Mouse (Mus musculus) bone marrow macrophage, adult 2 months (primary cell): Measurements from ENCODE around the gene Ankdd1a.

Experiments used
- CTCF ChIP-seq: IDR thresholded peaks from 2 replicates; pipeline ENCODE4 v1.5.1; 2012; ENCODE audit warnings: low read depth, mild to moderate bottlenecking, low read length, moderate library complexity
- POLR2A ChIP-seq: IDR thresholded peaks from 2 replicates; pipeline ENCODE4 v1.6.1; 2012; ENCODE audit warnings: mild to moderate bottlenecking, low read depth, low read length, borderline replicate concordance

DNA sequence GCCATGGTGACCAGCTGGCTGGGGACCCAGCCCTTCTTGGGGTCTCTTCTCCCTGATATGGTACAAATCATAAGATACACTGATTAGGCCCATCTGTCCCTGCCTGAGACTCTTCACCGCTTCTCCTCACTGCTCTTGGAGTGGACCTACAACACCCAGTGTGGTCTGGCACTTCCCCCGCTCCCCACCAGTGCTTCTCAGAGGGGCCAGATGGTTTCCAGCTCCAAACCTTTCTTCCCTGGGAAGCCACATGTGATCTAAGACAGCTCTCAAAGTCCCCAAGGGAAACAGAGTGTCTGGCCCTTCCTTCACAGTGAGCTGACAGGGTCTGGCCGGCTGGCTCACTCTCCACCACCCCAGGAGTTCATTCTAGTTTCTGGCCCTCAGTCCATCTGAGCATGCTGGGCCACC, 5.1 kb downstream of the Ankdd1a start:
- TF ChIP-seq CTCF (no peak), POLR2A (no peak)
